Mouse (Mus musculus) G1E (cell line): Measurements from ENCODE around the gene Cnga1.

Experiments
- CTCF ChIP-seq: IDR thresholded peaks from 2 replicates; pipeline ENCODE4 v1.5.1; 2012; ENCODE audit warnings: low read depth, low read length, inconsistent platforms, mixed read lengths
- GATA1 ChIP-seq: IDR thresholded peaks from 2 replicates; pipeline ENCODE4 v1.6.1; 2012; ENCODE audit warnings: borderline replicate concordance, low read length, inconsistent platforms, mixed read lengths
- GATA2 ChIP-seq: IDR thresholded peaks from 2 replicates; pipeline ENCODE4 v1.6.1; 2012; ENCODE audit warnings: low read depth, low read length, inconsistent platforms, borderline replicate concordance
- POLR2AphosphoS5 ChIP-seq: IDR thresholded peaks from 2 replicates; pipeline ENCODE4 v1.6.1; 2012; ENCODE audit warnings: low read depth, low read length, inconsistent platforms; ENCODE audit not compliant: insufficient replicate concordance
- TAL1 ChIP-seq: conservative IDR thresholded peaks from 2 replicates; pipeline ENCODE4 v1.6.1; 2012; ENCODE audit warnings: low read depth, low read length, inconsistent platforms, mixed read lengths

DNA sequence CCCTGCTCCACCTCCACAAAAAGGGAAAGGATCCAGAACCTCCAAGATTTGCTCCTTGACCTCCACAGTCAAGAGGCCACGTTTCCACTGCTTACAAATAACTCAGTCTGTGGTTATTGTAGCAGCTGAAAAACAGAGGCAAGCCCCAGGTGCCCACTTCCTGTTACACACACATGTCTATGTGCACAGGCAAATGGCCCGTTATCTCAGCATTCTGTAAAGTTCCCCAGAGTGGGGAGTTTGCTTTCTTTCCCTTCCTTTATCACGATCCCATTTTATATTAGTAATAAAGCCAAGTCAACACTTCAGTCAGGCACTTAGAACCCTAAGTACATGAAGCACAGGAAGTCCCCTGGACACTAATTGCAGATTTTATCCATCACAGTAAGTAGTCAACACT is 8.0 kb downstream of the Cnga1 start:
- TF ChIP-seq GATA1 (no peak), CTCF (no peak), POLR2AphosphoS5 (no peak), TAL1 (no peak), GATA2 (no peak)
